Mouse (Mus musculus): ENCODE measurements around the gene Mrps12.

Gene Mrps12

GRCm38 (mm10) chr7:28741709-28742438, at the start of gene Mrps12, which contains the start of gene Sars2:
Gene Mrps12, minus strand, starts transcription at chr7:28741820.
Gene Sars2, plus strand, starts transcription at chr7:28741992.
- in situ Hi-C loops (cut with MseI, MboI): no loop called here

- in situ Hi-C loops (cut with MseI, MboI): loop anchor here in 1 of 2 experiments (5.0 kb wide), 1 partner anchor 77 kb away; no protein-coding TSS in a partner anchor
Measured at GRCm38 (mm10) chr7:28790066-28790806, 48.6 kb upstream of the Mrps12 start.

- in situ Hi-C loops (cut with MseI, MboI): loop anchor here in 1 of 2 experiments (5.0 kb wide), 1 partner anchor 78 kb away; no protein-coding TSS in a partner anchor
Measured at GRCm38 (mm10) chr7:28789235-28789634, 47.6 kb upstream of the Mrps12 start.

- in situ Hi-C loops (cut with MseI, MboI): loop anchor here in 1 of 2 experiments (5.0 kb wide), 1 partner anchor 79 kb away; no protein-coding TSS in a partner anchor
Measured at GRCm38 (mm10) chr7:28788307-28789195, 46.9 kb upstream of the Mrps12 start, which contains the start of gene Rinl. Gene Rinl, plus strand, starts transcription at chr7:28788969.

GRCm38 (mm10) chr7:28787884-28788283, 46.3 kb upstream of the Mrps12 start:
- in situ Hi-C loops (cut with MseI, MboI): loop anchor here in 1 of 2 experiments (5.0 kb wide), 1 partner anchor 79 kb away; no protein-coding TSS in a partner anchor

GRCm38 (mm10) chr7:28785161-28785560, 43.5 kb upstream of the Mrps12 start:
- in situ Hi-C loops (cut with MseI, MboI): loop anchor here in 1 of 2 experiments (5.0 kb wide), 1 partner anchor 82 kb away; no protein-coding TSS in a partner anchor

GRCm38 (mm10) chr7:28781261-28781663, 39.6 kb upstream of the Mrps12 start:
- in situ Hi-C loops (cut with MseI, MboI): no loop called here

- in situ Hi-C loops (cut with MseI, MboI): no loop called here
Measured at GRCm38 (mm10) chr7:28780857-28781256, 39.2 kb upstream of the Mrps12 start.

- in situ Hi-C loops (cut with MseI, MboI): no loop called here
Measured at GRCm38 (mm10) chr7:28780067-28780658, 38.5 kb upstream of the Mrps12 start.

GRCm38 (mm10) chr7:28778825-28779224, 37.2 kb upstream of the Mrps12 start:
- in situ Hi-C loops (cut with MseI, MboI): no loop called here

GRCm38 (mm10) chr7:28775129-28775528, 33.5 kb upstream of the Mrps12 start:
- in situ Hi-C loops (cut with MseI, MboI): no loop called here

GRCm38 (mm10) chr7:28774164-28774563, 32.5 kb upstream of the Mrps12 start:
- in situ Hi-C loops (cut with MseI, MboI): no loop called here

GRCm38 (mm10) chr7:28773163-28773562, 31.5 kb upstream of the Mrps12 start:
- in situ Hi-C loops (cut with MseI, MboI): no loop called here

GRCm38 (mm10) chr7:28771867-28772266, 30.2 kb upstream of the Mrps12 start:
- in situ Hi-C loops (cut with MseI, MboI): no loop called here

GRCm38 (mm10) chr7:28770309-28770708, 28.7 kb upstream of the Mrps12 start:
- in situ Hi-C loops (cut with MseI, MboI): no loop called here

- in situ Hi-C loops (cut with MseI, MboI): no loop called here
Measured at GRCm38 (mm10) chr7:28769414-28769958, 27.9 kb upstream of the Mrps12 start.

- in situ Hi-C loops (cut with MseI, MboI): no loop called here
Measured at GRCm38 (mm10) chr7:28767462-28767965, 25.9 kb upstream of the Mrps12 start, which contains the start of gene Nfkbib. Gene Nfkbib, minus strand, starts transcription at chr7:28767512.

- in situ Hi-C loops (cut with MseI, MboI): no loop called here
Measured at GRCm38 (mm10) chr7:28766910-28767309, 25.3 kb upstream of the Mrps12 start.

GRCm38 (mm10) chr7:28766173-28766879, 24.7 kb upstream of the Mrps12 start, which contains the start of gene Sirt2:
Gene Sirt2, plus strand, starts transcription at chr7:28766735.
- in situ Hi-C loops (cut with MseI, MboI): no loop called here

GRCm38 (mm10) chr7:28765211-28765610, 23.6 kb upstream of the Mrps12 start:
- in situ Hi-C loops (cut with MseI, MboI): no loop called here
